Mouse (Mus musculus) embryo, embryonic 11 days (tissue): Measurements from ENCODE around the gene Rnf43.

Source experiments
- DNase-seq: peaks from one replicate; pipeline ENCODE4 v3.0.0-alpha.2; 2015

The Rnf43 gene

DNA sequence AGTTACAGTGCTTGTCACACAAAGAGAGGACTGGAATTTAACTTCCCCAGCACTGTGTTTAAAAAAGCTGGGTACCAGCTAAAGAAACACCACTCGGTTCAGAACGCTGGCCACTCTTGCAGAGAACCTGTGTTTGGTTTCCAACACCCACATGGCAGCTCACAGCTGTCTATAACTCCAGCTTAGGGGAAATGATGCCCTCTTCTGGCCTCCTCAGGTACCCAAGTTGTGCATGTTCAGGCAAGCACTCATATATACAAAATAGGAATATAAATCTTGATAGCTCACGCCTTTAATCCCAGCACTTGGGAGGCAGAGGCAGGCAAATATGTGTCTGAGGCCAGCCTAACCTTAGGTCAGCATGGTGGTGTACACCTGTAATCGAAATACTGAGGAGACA, 53.5 kb downstream of the Rnf43 start:
- DNase-seq: no peak

DNA sequence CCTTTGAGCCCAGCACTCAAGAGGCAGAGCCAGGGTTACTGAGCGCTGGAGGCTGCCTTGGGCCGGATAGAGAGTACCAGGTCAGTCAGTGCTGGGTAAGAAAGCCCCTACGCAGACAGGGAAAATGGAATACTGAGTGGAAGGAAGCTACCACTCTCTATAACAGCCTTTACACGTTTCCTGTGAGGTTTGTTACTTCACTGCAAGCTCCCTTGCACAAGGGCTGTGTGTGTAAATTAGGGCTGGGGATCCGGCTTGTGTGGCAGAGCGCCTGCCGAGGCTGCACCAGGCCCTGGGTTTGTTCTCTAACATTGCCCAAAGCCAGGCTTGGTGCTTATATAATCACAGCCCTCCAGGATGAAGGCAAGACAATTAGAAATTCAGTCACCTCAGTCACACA, 57.0 kb downstream of the Rnf43 start:
- DNase-seq: no peak

DNA sequence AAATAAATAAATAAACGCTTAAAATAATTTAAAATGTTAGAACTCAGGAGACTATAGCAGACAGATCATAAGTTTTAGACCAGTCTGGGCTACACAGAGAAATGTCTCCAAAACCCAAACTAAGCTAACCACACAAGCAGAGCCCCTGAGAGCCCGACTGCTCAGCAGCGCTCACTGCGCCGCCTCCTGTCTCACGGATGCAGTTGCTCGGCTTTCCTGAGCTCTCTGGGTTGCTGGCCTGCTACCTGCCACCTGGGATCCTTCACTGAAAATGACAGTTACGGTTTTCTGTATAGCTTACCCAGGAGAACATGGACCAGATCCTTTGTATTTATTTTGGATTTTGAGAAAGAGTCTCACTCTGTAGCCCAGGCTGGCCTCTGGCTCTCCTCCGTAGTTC, 57.8 kb downstream of the Rnf43 start:
- no peak for DNase-seq

DNA sequence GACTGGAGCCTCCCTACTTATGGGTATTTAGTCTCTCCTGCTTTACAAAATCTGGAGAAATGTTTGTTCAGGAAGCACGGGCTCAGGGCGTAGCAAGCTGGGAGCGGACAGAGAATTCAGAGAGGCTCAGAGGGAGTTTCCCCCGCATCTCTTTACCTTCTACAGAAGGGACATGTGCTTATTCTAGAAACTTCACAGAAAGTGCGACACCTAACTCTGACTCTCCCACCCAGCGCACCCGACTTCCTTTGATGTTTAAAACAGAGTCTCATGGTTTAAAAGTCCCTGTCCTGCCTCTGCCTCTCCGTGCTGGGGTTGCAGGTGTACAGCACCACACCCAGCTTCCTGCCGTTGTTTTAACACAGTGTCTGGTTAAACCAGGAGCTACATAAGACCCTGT, 58.3 kb downstream of the Rnf43 start:
- DNase-seq: no peak

DNA sequence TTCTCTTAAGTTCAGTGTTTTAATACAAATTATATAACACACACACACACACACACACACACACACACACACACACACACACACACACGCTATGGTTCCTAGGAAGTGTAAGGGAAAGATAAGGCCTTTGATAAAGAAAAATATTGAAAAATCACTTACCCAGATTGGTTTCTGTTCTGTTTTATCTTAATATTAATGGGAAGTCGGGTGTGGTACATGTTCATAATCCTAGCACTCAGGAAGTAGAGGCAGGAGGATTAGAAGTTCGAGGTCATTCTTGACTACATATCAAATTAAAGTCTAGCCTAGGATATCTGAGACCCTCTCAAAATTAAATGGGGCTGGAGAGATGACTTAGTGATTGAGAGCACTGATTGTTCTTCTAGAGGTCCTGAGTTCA, 59.6 kb downstream of the Rnf43 start:
- no peak for DNase-seq

DNA sequence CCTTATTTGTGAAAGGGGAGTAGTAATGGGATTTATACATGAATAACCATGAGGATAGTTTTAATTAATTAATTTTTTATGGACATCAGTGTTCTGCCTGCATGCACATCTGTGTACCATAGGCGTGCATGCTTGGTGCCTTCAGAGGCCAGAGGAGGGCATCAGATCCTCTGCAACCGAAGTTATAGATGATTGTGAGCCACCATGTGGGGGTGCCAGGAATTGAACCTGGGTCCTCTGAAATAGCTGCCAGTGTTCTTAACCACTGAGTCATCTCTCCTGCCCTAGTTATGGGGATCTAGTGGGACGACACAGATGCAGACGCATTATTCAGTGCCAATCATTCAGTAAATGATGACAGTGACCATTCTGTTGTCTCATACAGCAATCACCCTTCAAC, 60.4 kb downstream of the Rnf43 start:
- DNase-seq: no peak

DNA sequence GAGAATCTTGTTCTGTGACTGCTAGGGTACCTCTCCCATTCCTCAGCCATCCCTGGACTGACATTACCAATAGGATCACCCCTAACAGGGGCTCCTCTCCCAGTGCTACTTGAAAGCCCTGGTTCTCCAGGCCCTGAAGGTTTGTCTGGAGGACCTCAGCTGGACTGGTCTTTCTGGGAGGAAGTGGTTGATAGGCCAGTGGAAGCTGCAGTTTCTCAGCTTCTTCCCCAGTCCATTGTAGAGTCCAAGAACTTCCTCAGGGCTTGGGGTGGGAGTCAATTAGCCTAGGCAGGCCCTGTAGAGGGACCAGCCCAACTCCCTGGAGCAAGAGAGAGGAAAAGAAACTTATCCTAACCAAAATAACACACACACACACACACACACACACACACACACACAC, 63.0 kb downstream of the Rnf43 start:
- no peak for DNase-seq

DNA sequence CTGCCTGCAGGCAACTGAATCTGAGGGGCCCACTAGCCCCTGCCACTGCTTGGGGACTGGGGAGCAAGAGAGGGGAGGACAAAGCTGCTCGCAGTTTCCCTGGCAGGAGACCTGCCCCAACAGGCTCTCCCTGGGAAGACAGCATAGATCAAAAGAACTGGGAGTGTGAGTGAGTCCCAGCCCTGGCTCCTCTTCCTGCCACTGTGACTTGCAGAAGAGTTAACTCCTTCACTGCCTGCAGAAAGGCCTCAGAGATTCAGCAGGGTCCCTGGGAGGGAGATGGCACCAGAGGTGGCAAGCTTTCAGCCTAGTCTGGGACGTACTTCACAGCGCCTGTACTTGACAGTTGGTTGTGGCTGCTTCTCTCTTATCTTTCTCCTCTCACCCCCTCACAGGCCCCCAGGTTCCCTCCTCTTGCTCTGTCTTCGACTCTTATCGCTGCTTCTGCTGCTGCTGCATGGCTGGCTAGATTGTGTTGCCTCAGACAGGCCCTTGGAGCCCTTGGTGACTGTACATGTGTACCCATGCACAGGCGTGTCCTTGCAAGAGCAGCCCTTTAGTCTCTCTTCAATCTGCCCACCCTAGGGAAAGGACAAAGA, 63.5 kb downstream of the Rnf43 start:
- peak; percentile 60 for DNase-seq

DNA sequence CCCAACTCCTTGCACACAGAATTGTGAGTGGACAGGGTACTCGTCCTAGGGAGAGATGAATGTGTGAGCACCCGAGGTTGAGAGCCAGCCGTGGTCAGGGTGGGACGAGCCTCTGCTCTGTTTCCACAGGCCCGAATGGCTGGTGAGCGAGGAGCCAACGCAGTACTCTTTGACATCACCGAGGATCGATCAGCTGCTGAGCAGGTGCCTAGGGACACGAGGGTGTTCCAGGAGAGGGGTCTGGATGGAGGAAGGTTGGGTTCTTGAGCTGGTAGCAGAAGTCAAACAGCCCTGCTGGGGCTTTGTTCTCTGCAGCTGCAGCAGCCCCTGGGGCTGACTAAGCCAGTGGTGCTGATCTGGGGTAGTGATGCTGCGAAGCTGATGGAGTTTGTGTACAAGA, 64.5 kb downstream of the Rnf43 start:
- DNase-seq: no peak

DNA sequence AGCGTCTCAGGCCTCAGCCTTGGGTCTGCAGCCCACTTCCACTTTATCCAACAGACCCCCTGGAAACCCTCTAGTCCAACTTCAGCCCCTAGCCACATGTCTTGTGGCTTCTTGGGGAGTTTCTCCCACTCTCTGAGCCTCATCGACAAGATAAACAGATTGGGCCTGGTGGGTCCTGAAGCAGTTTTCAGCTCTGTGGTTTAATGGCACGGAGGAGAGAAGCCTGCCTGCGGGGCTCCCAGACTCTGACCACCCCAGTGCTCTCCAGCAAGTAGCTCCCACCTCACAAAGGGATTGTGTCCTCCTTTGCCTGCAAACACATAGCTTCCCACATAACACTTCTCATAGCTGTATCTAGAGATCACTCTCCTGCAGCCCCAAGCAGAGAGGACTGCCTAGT, 64.9 kb downstream of the Rnf43 start:
- DNase-seq: no peak

DNA sequence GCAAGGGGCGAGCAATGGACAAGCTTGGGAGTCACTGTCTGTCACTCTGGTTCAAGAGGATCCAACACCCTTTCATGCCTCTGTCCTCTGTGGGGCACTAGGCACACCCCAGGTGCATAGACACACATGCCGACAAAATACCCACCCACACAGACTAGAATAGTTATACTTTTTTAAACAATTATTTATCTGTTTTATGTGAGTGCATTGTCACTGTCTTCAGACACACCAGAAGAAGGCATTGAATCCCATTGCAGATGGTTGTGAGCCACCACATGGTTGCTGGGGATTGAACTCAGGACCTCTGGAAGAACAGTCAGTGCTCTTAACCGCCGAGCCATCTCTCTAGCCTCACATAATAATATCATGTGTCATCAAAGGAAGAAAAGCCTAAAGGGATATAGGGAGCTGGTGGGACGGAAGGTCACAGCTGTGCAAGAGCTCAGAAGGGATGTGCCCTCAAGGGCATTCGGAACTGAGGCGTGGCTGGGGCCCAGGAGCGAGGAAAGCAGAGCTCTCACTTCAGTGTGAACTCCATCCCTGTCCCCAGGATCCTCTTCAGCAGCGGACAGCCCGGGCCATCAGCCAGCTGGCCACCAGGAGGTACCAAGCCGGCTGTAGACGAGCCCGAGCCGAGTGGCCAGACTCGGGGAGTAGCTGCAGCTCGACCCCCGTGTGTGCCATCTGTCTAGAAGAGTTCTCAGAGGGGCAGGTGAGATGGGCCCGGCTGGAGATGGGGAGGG, 66.5 kb downstream of the Rnf43 start:
- no peak for DNase-seq

DNA sequence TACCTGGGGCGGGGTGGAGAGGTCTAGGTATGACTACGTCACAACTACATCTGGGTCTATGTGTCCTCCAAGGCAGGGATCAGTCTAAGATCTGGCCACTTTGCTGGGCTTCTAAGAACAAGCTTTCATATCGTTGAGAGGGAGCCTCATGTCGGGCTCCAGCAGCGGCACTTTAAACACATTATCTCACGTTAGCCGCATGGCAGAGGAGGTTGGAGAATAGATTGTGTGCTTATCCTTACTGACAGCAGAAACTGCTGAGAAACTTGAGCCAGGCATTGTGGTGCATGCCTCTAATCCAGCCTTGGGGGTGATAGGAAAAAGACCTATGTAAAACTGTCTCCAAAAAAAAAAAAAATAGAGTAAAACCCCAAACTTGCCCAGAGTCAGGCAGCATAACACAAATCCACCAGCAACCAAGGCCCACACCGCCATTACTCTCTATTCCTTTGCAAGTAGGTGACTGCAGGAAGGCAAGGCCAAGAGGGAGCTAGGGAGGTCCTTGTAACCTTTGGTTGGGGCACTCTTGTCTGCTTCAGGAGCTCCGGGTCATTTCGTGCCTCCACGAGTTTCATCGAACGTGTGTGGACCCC, 67.2 kb downstream of the Rnf43 start:
- no peak for DNase-seq

DNA sequence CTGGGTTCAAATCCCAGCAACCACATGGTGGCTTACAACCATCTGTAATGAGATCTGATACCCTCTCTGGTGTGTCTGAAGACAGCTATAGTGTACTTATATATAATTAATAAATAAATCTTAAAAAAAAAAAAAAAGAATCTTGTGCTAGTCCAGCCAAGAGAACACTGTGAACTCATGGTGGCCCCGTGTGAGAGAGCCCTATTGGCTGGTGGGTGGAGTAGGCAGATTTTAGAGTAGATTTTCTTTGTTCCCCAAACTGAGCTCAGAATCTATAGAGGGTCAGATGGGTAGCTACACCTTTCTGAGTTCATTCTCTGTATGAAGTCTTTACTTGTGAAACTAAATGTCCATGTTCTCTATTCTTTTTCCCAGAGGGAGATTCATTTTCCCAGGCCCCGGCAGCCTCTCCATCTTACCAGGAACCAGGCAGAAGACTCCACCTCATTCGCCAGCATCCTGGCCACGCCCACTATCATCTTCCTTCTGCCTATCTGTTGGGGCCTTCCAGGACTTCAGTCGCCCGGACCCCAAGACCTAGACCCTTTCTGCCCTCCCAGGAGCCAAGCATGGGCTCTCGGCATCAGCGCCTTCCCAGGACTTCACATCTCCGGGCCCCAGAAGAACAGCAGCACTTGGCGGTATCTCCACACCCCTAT, 68.3 kb downstream of the Rnf43 start:
- no peak for DNase-seq

DNA sequence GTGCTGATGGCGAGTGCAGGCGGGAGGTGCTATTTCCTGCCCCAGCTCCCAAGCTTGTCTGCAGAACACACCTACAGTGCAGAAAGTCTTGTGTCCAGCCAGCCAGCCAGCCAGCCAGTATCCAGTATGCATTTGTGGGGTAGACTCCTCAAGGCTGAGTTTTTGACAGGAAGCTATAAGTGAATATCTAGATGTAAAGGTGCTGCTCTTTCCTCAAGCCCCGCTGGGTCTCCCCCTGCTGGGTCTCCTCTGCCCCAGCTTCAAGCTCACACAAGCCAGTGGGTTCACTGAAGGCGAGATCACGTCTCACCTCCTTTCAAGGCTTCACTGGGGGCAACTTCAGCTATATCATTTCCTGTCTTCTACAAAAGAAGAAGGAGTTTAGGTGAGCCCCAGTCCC, 71.8 kb downstream of the Rnf43 start:
- DNase-seq: no peak

DNA sequence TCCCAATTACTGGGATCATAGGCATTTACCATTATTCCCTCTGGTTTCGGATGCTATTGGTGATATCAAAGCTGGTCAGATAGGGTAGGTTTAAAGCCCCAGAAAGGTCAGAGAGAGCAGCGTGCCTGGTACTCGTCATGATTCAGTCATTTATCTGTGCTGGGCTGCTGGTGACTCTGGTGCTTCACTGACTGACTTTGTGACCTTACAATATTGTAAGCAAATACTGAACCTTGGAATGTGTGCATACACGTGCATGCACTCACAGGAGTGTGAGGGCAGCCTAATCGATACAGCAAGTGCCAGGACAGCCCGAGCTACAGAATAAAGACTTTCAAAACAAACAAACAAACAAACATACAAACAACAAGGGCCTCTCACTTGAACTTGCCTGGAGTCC, 73.2 kb downstream of the Rnf43 start:
- no peak for DNase-seq

DNA sequence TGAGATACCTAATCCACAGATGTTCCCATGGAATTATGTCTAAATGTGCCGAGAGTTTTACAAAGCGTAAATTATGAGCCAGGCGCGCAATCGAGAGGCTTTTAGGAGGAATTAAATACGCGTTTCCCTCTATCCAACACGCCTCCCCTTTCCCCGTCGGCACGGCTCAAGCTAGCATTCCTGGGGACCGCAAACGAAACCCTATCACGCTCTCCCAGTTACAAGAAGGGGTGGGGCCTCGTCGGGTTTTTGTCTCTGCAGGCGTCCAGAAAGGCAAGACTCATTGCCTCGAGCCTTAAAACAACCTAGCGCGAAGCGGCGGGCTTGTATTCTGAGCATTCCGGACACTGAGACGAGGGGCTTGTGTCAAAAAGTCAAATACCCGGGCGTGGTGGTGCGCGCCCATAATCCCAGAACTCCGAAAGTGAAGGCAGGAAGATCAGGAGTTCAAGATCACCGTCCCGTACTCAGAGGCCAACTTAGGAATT, 74.2 kb downstream of the Rnf43 start:
- peak; percentile 79 for DNase-seq

DNA sequence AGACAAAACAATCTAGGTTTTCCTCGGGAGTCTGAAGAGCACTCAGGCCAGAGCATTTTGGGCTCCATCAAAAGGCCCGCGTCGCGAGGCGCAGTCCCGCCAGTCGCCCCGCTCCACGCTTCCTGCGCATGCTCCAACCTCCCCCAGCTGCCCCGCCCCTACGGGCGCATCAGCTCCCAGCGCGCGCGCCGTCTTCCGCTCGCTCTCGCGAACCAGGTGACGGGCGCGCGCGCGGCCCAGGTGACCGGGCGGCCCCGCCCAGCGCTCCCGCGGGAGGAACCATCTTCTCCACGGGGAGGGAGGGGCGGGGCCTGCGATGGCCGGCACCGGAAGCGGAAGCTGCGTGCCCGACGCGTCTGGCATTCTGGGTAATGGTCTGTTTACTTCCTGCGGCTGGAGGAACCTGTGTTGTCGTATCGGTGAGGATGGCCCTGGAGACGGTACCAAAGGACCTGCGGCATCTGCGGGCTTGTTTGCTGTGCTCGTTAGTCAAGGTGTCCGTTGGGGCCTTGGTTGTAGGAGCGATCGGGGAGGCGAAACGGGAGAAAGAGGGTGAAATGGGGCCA, 74.7 kb downstream of the Rnf43 start, which contains the start of gene Supt4a:
Gene Supt4a (plus strand): TSS at position 378 of the 566 bp plus-strand sequence.
- peak; percentile 100 for DNase-seq

DNA sequence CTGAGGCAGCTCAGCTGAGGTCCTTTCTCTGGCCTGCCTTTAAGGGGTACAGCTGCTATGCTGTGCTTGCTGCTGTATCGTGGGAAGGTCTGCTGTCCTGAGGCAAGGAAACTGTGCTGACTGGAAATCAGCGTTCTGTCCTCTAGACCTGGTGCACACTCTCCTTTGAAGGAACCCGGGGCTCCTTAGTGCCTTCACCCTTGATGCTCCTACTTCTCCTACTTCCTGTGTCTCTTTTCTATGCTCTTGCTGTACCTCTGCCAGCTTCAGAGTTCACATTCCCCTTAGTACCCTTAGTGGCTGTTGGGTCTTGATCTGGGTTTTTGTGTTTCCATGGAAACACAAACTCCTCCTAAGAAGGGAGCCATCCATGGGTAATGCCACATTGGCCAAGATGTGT, 81.2 kb downstream of the Rnf43 start:
- DNase-seq: no peak

DNA sequence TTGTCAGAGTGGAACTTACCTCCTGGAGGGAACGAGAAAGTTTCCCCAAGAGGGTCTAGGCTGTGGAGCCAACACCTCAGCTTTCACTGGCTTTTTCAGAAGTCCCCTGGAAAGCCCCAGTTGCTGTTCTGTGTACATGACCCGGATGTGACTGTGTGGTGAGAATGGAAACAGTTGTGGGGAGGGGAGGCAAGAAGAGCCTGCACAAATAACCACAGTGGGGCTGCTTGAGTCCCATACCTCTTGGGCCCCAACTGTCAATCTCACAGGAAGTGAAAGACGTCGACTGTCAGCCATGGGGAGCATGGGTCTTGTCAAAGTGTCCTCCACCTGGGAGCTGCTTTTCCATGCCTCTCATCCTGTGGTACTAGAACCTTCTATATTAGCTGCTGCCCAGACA, 82.4 kb downstream of the Rnf43 start:
- DNase-seq: no peak

DNA sequence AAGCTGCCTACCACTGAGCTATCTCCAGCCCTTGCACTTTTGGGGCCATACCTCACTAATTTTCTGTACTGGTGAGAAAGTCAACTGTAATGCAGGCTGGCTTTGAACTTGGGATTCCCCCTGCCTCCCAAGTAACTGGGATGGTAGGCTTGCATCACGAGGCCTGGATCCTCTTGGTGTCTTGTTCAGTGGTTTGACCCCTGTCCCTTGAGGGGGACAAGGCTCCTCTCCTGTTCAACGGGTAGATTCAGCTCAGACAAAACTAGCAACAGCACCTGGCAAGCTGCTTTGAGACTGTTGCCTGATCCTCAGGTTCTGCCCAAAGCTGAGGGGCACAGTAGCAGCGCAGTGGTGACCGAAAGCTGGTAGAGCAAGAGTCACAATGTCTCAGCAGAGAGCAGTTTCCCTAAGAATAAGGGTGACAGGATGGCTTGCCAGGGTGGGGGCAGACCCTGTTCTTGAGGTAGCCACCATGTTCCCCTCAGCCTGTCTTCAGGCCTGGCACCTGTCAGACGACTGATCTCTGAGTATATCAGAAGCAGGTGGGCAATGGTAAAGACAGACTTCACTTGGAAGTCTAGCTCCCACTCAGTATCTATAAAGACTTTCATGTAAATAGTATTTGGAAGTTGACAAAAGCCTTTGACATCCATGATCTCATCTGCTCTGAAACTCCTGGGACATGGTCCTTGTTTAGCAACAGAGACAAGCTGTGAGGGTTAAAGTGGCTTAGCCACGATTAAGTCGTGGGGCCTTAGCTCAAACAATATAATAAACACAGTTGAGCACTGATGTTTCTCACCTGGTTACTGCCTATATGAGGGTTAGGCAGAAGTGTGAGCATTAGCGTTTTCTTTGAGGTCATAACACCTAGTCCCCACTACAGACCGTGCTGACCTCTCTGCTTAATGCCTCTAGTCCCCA, 83.4 kb downstream of the Rnf43 start:
- no peak for DNase-seq

DNA sequence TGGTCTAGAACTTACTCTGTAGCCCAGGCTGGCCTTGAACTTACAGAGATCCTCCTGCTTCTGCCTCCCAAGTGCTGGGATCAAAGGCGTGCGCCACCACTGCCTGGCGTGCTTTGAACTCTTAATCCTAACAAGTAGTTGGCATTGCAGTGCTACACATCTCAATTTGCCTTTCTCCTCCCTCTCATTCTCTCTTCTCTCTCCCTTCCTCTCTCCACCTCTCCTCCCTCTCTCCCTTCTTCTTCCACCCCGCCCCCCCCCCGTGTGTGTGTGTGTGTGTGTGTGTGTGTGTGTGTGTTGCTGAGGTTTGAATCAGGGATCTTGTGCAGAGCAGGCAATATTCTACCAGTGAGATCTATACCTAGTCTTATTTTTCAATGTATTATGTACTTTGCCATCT, 84.8 kb downstream of the Rnf43 start:
- no peak for DNase-seq

DNA sequence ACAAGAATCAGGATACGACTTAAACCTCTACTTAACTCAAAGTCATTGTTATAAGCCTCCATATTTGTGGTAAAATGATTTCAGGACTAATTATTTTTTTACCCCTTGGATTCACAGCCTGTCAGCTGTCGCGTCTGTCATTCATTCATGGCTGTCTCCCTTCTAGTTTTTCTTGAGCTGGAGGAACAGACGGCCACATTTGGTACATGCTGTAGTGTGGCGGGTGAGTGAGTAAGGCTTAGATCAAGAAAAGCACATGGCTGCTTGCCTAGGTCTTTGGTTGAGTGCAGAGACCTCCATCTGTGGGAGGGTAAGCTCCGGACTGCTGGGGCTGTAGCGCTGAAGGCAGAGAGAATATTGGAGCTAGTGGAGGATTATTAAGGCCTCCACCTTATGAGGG, 85.2 kb downstream of the Rnf43 start:
- DNase-seq: no peak
